Mouse (Mus musculus) limb, embryonic 11.5 days (tissue): Measurements from ENCODE around the gene Efhb. TPM values are rescaled to one million over a fixed set of nuclear protein-coding genes. Genes with fewer than 3 reads are reported as not detected.
A peak's percentile ranks its signal among the peaks of the same experiment; 100 is the strongest.

Source experiments
- ATAC-seq: fragments of 200-750 bp; cut with Nextera tagmentation; 2 replicates; pipeline ENCODE4 v1.8.0; 2017; ENCODE audit warnings: low read depth; ENCODE audit not compliant: insufficient number of reproducible peaks, low FRiP score, low TSS enrichment
- DNase-seq: peaks from one replicate; pipeline ENCODE4 v3.0.0-alpha.2; 2015; ENCODE audit warnings: low spot score
- H3K27ac ChIP-seq: fragments of 300-500 bp; sonication (generic); replicated peaks from 2 replicates; pipeline ENCODE4 v1.5.1; 2014; ENCODE audit warnings: low read depth, mild to moderate bottlenecking, low read length
- H3K27me3 ChIP-seq: fragments of 300-500 bp; sonication (generic); 2 replicates; pipeline ENCODE4 v1.6.1; 2014; ENCODE audit warnings: mild to moderate bottlenecking, low read length, mixed read lengths; ENCODE audit not compliant: control insufficient read depth, insufficient read depth
- H3K36me3 ChIP-seq: fragments of 300-500 bp; sonication (generic); 2 replicates; pipeline ENCODE4 v1.6.1; 2014; ENCODE audit warnings: mild to moderate bottlenecking, low read length, moderate library complexity, mixed read lengths; ENCODE audit not compliant: control insufficient read depth, insufficient read depth
- H3K4me1 ChIP-seq: fragments of 300-500 bp; sonication (generic); 2 replicates; pipeline ENCODE4 v1.6.1; 2014; ENCODE audit warnings: low read length, mixed read lengths; ENCODE audit not compliant: control insufficient read depth, insufficient read depth
- H3K4me2 ChIP-seq: fragments of 300-500 bp; sonication (generic); 2 replicates; pipeline ENCODE4 v1.6.1; 2014; ENCODE audit warnings: low read depth, mild to moderate bottlenecking, moderate library complexity; ENCODE audit not compliant: severe bottlenecking
- H3K4me3 ChIP-seq: fragments of 300-500 bp; sonication (generic); 2 replicates; pipeline ENCODE4 v1.5.1; 2014; ENCODE audit warnings: low read depth, low read length
- H3K9ac ChIP-seq: fragments of 300-500 bp; sonication (generic); 2 replicates; pipeline ENCODE4 v1.6.1; 2014; ENCODE audit warnings: mild to moderate bottlenecking, low read length
- H3K9me3 ChIP-seq: fragments of 300-500 bp; sonication (generic); 2 replicates; pipeline ENCODE4 v1.6.1; 2016; ENCODE audit warnings: low read length; ENCODE audit not compliant: control insufficient read depth
- WGBS: fragments of 180-500 bp; shearing (Covaris S2); extraction: QIAGEN DNeasy Blood & Tissue Kit; methylation state at CpG from one replicate; pipeline ENCODE4 v1.1.7; 2014; 5-methylcytosine and 5-hydroxymethylcytosine counted together
- polyA plus RNA-seq: library from polyadenylated mRNA; unstranded; fragments of >200 nt; fragmentation: Nextera tagmentation; extraction: Ambion mirVana; gene quantifications from 2 replicates; pipeline ENCODE4 v1.2.1, GENCODE M21; 2014

The Efhb gene
- 0.17 and 0.26 TPM in 2 replicates for polyA plus RNA-seq

- Histone ChIP-seq H3K4me1 (no peaks in the 10 kb centered on the region), H3K4me3 (peak within 1 kb of the TSS; percentile 25), H3K27ac (no peak within 1 kb of the TSS), H3K27me3 (no peaks in the 10 kb centered on the region), H3K4me2 (peak within 1 kb of the TSS; percentile 32), H3K9me3 (no peaks in the 10 kb centered on the region), H3K36me3 (no peaks in the 10 kb centered on the region), H3K9ac (peak within 1 kb of the TSS; percentile 50)
- peak; percentile 87 for DNase-seq
- ATAC-seq = peak; percentile 91
- 20% methylated on average over 26 of the region's 26 CpGs for WGBS
These were observed at the start of gene Efhb for GRCm38 (mm10) chr17:53462603-53463495. Gene Efhb (minus strand): TSS chr17:53463321.

GRCm38 (mm10) chr17:53512311-53512951, 49.3 kb upstream of the Efhb start:
- ATAC-seq (no peak), DNase-seq (no peak)
- H3K36me3 ChIP-seq = no peaks in the 10 kb centered on the region
- 87% methylated on average over 2 of the region's 2 CpGs for WGBS
- H3K27me3 ChIP-seq = no peaks in the 10 kb centered on the region
- H3K9me3 ChIP-seq = no peaks in the 10 kb centered on the region
- H3K4me1 ChIP-seq = no peaks in the 10 kb centered on the region
- H3K4me2 ChIP-seq = no peak overlapping the region
- H3K9ac ChIP-seq = no peak overlapping the region
- H3K27ac ChIP-seq = no peak overlapping the region
- H3K4me3 ChIP-seq = no peak overlapping the region

- no peak overlapping the region for H3K4me3 ChIP-seq
- peaks cover 5% of the 10 kb centered on the region; the same call in 1 of the 2 replicates for H3K36me3 ChIP-seq
- H3K27ac ChIP-seq = no peak overlapping the region
- DNase-seq (no peak), ATAC-seq (no peak)
- H3K27me3 ChIP-seq = no peaks in the 10 kb centered on the region
- no peak overlapping the region for H3K4me2 ChIP-seq
- no peaks in the 10 kb centered on the region for H3K4me1 ChIP-seq
- no peaks in the 10 kb centered on the region for H3K9me3 ChIP-seq
- H3K9ac ChIP-seq = no peak overlapping the region
- 95% methylated on average over 2 of the region's 2 CpGs for WGBS
These were observed 39.8 kb upstream of the Efhb start for GRCm38 (mm10) chr17:53502966-53503365.

- H3K27ac ChIP-seq = no peak overlapping the region
- DNase-seq = no peak
- H3K9me3 ChIP-seq = no peaks in the 10 kb centered on the region
- H3K4me3 ChIP-seq = no peak overlapping the region
- H3K36me3 ChIP-seq = no peaks in the 10 kb centered on the region; the same call in 1 of the 2 replicates
- H3K27me3 ChIP-seq = no peaks in the 10 kb centered on the region
- no peaks in the 10 kb centered on the region for H3K4me1 ChIP-seq
- H3K9ac ChIP-seq = no peak overlapping the region
- no peak for ATAC-seq
- no peak overlapping the region for H3K4me2 ChIP-seq
- 94% methylated on average over 1 of the region's 1 CpGs for WGBS
These were observed 25.9 kb upstream of the Efhb start for GRCm38 (mm10) chr17:53489007-53489378.

GRCm38 (mm10) chr17:53488291-53489006, 25.3 kb upstream of the Efhb start:
- Histone ChIP-seq H3K36me3 (no peaks in the 10 kb centered on the region; the same call in 1 of the 2 replicates), H3K4me3 (no peak overlapping the region), H3K9ac (no peak overlapping the region), H3K4me2 (no peak overlapping the region), H3K4me1 (no peaks in the 10 kb centered on the region), H3K9me3 (no peaks in the 10 kb centered on the region), H3K27ac (no peak overlapping the region), H3K27me3 (no peaks in the 10 kb centered on the region)
- WGBS = 95% methylated on average over 4 of the region's 4 CpGs
- no peak for ATAC-seq
- DNase-seq = no peak

GRCm38 (mm10) chr17:53480433-53480832, 17.3 kb upstream of the Efhb start:
- H3K4me1 ChIP-seq = peaks cover 4% of the 10 kb centered on the region; the same call in 1 of the 2 replicates
- no peaks in the 10 kb centered on the region for H3K9me3 ChIP-seq
- H3K4me2 ChIP-seq = peak overlapping the region; percentile 55
- H3K27me3 ChIP-seq = no peaks in the 10 kb centered on the region
- no peak overlapping the region for H3K27ac ChIP-seq
- H3K4me3 ChIP-seq = peak overlapping the region; percentile 88
- WGBS = 64% methylated on average over 7 of the region's 7 CpGs
- ATAC-seq = no peak
- H3K36me3 ChIP-seq = no peaks in the 10 kb centered on the region
- no peak for DNase-seq
- peak overlapping the region; percentile 90 for H3K9ac ChIP-seq

GRCm38 (mm10) chr17:53479604-53480041, 16.5 kb upstream of the Efhb start:
- peak overlapping the region; percentile 88 for H3K4me3 ChIP-seq
- WGBS = under 1% methylated on average over 32 of the region's 33 CpGs
- DNase-seq = peak; percentile 70
- H3K9me3 ChIP-seq = no peaks in the 10 kb centered on the region
- H3K27ac ChIP-seq = peak overlapping the region; percentile 95
- H3K9ac ChIP-seq = peak overlapping the region; percentile 90
- peaks cover 4% of the 10 kb centered on the region; the same call in 1 of the 2 replicates for H3K4me1 ChIP-seq
- ATAC-seq = peak; percentile 10; the same call in 1 of the 2 replicates
- H3K27me3 ChIP-seq = no peaks in the 10 kb centered on the region
- H3K4me2 ChIP-seq = peak overlapping the region; percentile 55
- H3K36me3 ChIP-seq = no peaks in the 10 kb centered on the region
